Mouse (Mus musculus) monocyte, adult 5-6 weeks (primary cell): ENCODE data around the gene Polr3c. TPM values are rescaled to one million over a fixed set of nuclear protein-coding genes. Genes with fewer than 3 reads are reported as not detected.

ENCODE experiments used
- total RNA-seq: library from RNA; stranded (forward); fragments of 200-1000, 200-491, 200-594 nt; gene quantifications from 3 replicates; pipeline ENCODE4 v1.2.3, GENCODE M21; 2017

Gene Polr3c
- total RNA-seq, 1 experiment from 2014 or later = 39.3 TPM

Other genes starting within 250 kb of the Polr3c start
- gene Hfe2, start 202.5 kb downstream of the Polr3c start, total RNA-seq = 0.64 TPM in 1 of 3 replicates, not detected in the others
- gene Txnip, start 169.7 kb downstream of the Polr3c start, total RNA-seq = 575 to 636 TPM (median 578 TPM) in 3 replicates
- not detected in 3 replicates for gene Gm16253, start 150.6 kb downstream of the Polr3c start, total RNA-seq
- gene Polr3gl, start 133.4 kb downstream of the Polr3c start, total RNA-seq = 75.3 to 86.8 TPM (median 84.0 TPM) in 3 replicates
- gene Ankrd34a, start 131.0 kb downstream of the Polr3c start, total RNA-seq = not detected in 3 replicates
- 0.68 to 0.95 TPM in 2 of 3 replicates, not detected in the other for gene Lix1l, start 126.5 kb downstream of the Polr3c start, total RNA-seq
- 41.2 to 53.1 TPM (median 49.7 TPM) in 3 replicates for gene Rbm8a, start 97.7 kb downstream of the Polr3c start, total RNA-seq
- gene Pex11b, start 92.3 kb downstream of the Polr3c start, total RNA-seq = 11.2 to 27.1 TPM (median 22.5 TPM) in 3 replicates
- gene Gm42957, start 92.2 kb downstream of the Polr3c start, total RNA-seq = 0.19 TPM in 1 of 3 replicates, not detected in the others
- 0.21 to 1.2 TPM (median 0.38 TPM) in 3 replicates for gene Itga10, start 82.0 kb downstream of the Polr3c start, total RNA-seq
- gene Ankrd35, start 57.5 kb downstream of the Polr3c start, total RNA-seq = 0.21 to 0.68 TPM (median 0.38 TPM) in 3 replicates
- 6.2 to 29.1 TPM (median 14.9 TPM) in 3 replicates for gene Pias3, start 31.2 kb downstream of the Polr3c start, total RNA-seq
- gene Nudt17, start 19.1 kb downstream of the Polr3c start, total RNA-seq = 0.57 to 2.7 TPM in 2 of 3 replicates, not detected in the other
- 118 to 123 TPM (median 119 TPM) in 3 replicates for gene Rnf115, start within 50 bp of the Polr3c start, total RNA-seq
- 0.39 TPM in 1 of 3 replicates, not detected in the others for gene Pdzk1, start 101.7 kb upstream of the Polr3c start, total RNA-seq
- 1.3 to 22.5 TPM (median 7.6 TPM) in 3 replicates for gene Cd160, start 101.7 kb upstream of the Polr3c start, total RNA-seq
- gene Gja5, start 177.1 kb upstream of the Polr3c start, total RNA-seq = not detected in 3 replicates
- gene Gpr89, start 177.7 kb upstream of the Polr3c start, total RNA-seq = 3.7 to 12.8 TPM (median 10.0 TPM) in 3 replicates
- not detected in 3 replicates for gene Gja8, start 198.4 kb upstream of the Polr3c start, total RNA-seq